Mouse (Mus musculus) forebrain, embryonic 11.5 days (tissue): ENCODE results near the gene Tmem214. TPM values are rescaled to one million over a fixed set of nuclear protein-coding genes. Genes with fewer than 3 reads are reported as not detected.

Experiments used
- ATAC-seq: fragments of 200-750 bp; cut with Nextera tagmentation; replicated peaks from 2 replicates; pipeline ENCODE4 v1.8.0; 2017; ENCODE audit warnings: moderate TSS enrichment; ENCODE audit not compliant: low FRiP score
- DNase-seq: peaks from one replicate; pipeline ENCODE4 v3.0.0-alpha.2; 2017; ENCODE audit warnings: low spot score
- H3K27ac ChIP-seq: fragments of 300-500 bp; sonication (generic); 2 replicates; pipeline ENCODE4 v1.5.1; 2014; ENCODE audit warnings: low read depth, low read length
- H3K27me3 ChIP-seq: fragments of 300-500 bp; sonication (generic); 2 replicates; pipeline ENCODE4 v1.6.1; 2014; ENCODE audit warnings: mild to moderate bottlenecking, low read length, mixed read lengths; ENCODE audit not compliant: control insufficient read depth, insufficient read depth
- H3K36me3 ChIP-seq: fragments of 300-500 bp; sonication (generic); 2 replicates; pipeline ENCODE4 v1.6.1; 2014; ENCODE audit warnings: mild to moderate bottlenecking, low read length, moderate library complexity, mixed read lengths; ENCODE audit not compliant: control insufficient read depth, insufficient read depth
- H3K4me1 ChIP-seq: fragments of 300-500 bp; sonication (generic); replicated peaks from 2 replicates; pipeline ENCODE4 v1.6.1; 2014; ENCODE audit warnings: low read length, mixed read lengths; ENCODE audit not compliant: control insufficient read depth, insufficient read depth
- H3K4me2 ChIP-seq: fragments of 300-500 bp; sonication (generic); 2 replicates; pipeline ENCODE4 v1.6.1; 2014; ENCODE audit warnings: low read depth, mild to moderate bottlenecking, low read length, moderate library complexity, mixed read lengths; ENCODE audit not compliant: severe bottlenecking
- H3K4me3 ChIP-seq: fragments of 300-500 bp; sonication (generic); 2 replicates; pipeline ENCODE4 v1.5.1; 2014; ENCODE audit warnings: low read depth, low read length
- H3K9ac ChIP-seq: fragments of 300-500 bp; sonication (generic); 2 replicates; pipeline ENCODE4 v1.6.1; 2014; ENCODE audit warnings: low read length
- H3K9me3 ChIP-seq: fragments of 300-500 bp; sonication (generic); 2 replicates; pipeline ENCODE4 v1.6.1; 2016; ENCODE audit warnings: low read length, mixed read lengths; ENCODE audit not compliant: control insufficient read depth
- WGBS: fragments of 180-500 bp; shearing (Covaris S2); extraction: QIAGEN DNeasy Blood & Tissue Kit; methylation state at CpG from one replicate; pipeline ENCODE4 v1.1.7; 2014; 5-methylcytosine and 5-hydroxymethylcytosine counted together
- polyA plus RNA-seq: library from polyadenylated mRNA; unstranded; fragments of >200 nt; fragmentation: Nextera tagmentation; extraction: Ambion mirVana; gene quantifications from 2 replicates; pipeline ENCODE4 v1.2.1, GENCODE M21; 2014

Tmem214 gene
- polyA plus RNA-seq, 1 experiment from 2014 or later = 49.8 TPM

- Histone ChIP-seq H3K9ac (no peak overlapping the region), H3K27ac (no peak overlapping the region), H3K36me3 (peaks cover 4% of the 10 kb centered on the region), H3K27me3 (no peaks in the 10 kb centered on the region), H3K4me1 (peaks cover 3% of the 10 kb centered on the region; the same call in 1 of the 2 replicates), H3K9me3 (no peaks in the 10 kb centered on the region), H3K4me2 (no peak overlapping the region), H3K4me3 (no peak overlapping the region)
- no peak for DNase-seq
- WGBS = 96% methylated on average over 5 of the region's 5 CpGs
- ATAC-seq = no peak
These were observed 34.0 kb downstream of the Tmem214 start for GRCm38 (mm10) chr5:30901860-30902259.

GRCm38 (mm10) chr5:30907413-30908059, 39.7 kb downstream of the Tmem214 start, which contains the start of gene Ost4:
TSS of gene Ost4 (minus strand) at chr5:30907788.
- Histone ChIP-seq H3K27ac (peak within 1 kb of the TSS; percentile 55), H3K9ac (peak within 1 kb of the TSS; percentile 64), H3K36me3 (peaks cover 4% of the 10 kb centered on the region), H3K4me2 (peak within 1 kb of the TSS; percentile 89), H3K27me3 (0 out of 2 replicates have a peak, but pooled peaks cover 2% of the 10 kb centered on the region), H3K9me3 (no peaks in the 10 kb centered on the region), H3K4me3 (peak within 1 kb of the TSS; percentile 70), H3K4me1 (peaks cover 5% of the 10 kb centered on the region; the same call in 1 of the 2 replicates)
- ATAC-seq (peak; percentile 97), DNase-seq (peak; percentile 96)
- WGBS = under 1% methylated on average over 58 of the region's 58 CpGs

- Histone ChIP-seq H3K4me2 (peak overlapping the region; percentile 89), H3K4me3 (peak overlapping the region; percentile 70; the same call in 1 of the 2 replicates), H3K9me3 (no peaks in the 10 kb centered on the region), H3K27ac (no peak overlapping the region; the same call in 1 of the 2 replicates), H3K36me3 (peaks cover 4% of the 10 kb centered on the region), H3K27me3 (0 out of 2 replicates have a peak, but pooled peaks cover 2% of the 10 kb centered on the region), H3K4me1 (peaks cover 8% of the 10 kb centered on the region; the same call in 1 of the 2 replicates), H3K9ac (peak overlapping the region; percentile 64)
- 53% methylated on average over 13 of the region's 13 CpGs for WGBS
- DNase-seq (peak; percentile 56), ATAC-seq (no peak)
These were observed 40.9 kb downstream of the Tmem214 start for GRCm38 (mm10) chr5:30908426-30909299.

GRCm38 (mm10) chr5:30909300-30909659, 41.5 kb downstream of the Tmem214 start:
- H3K4me3 ChIP-seq = no peak overlapping the region
- H3K4me1 ChIP-seq = peaks cover 11% of the 10 kb centered on the region; the same call in 1 of the 2 replicates
- peaks cover 4% of the 10 kb centered on the region; the same call in 1 of the 2 replicates for H3K36me3 ChIP-seq
- no peaks in the 10 kb centered on the region for H3K9me3 ChIP-seq
- no peak overlapping the region for H3K4me2 ChIP-seq
- H3K27me3 ChIP-seq = 0 out of 2 replicates have a peak, but pooled peaks cover 2% of the 10 kb centered on the region
- ATAC-seq (no peak), DNase-seq (no peak)
- 63% methylated on average over 7 of the region's 7 CpGs for WGBS
- H3K27ac ChIP-seq = no peak overlapping the region
- H3K9ac ChIP-seq = no peak overlapping the region

- Histone ChIP-seq H3K9me3 (no peaks in the 10 kb centered on the region), H3K4me3 (no peak overlapping the region), H3K27ac (no peak overlapping the region), H3K36me3 (peaks cover 2% of the 10 kb centered on the region; the same call in 1 of the 2 replicates), H3K27me3 (0 out of 2 replicates have a peak, but pooled peaks cover 2% of the 10 kb centered on the region), H3K9ac (no peak overlapping the region), H3K4me2 (no peak overlapping the region), H3K4me1 (peaks cover 11% of the 10 kb centered on the region; the same call in 1 of the 2 replicates)
- ATAC-seq (no peak), DNase-seq (no peak)
- WGBS = 87% methylated on average over 7 of the region's 7 CpGs
These were observed 42.1 kb downstream of the Tmem214 start for GRCm38 (mm10) chr5:30909863-30910262.

GRCm38 (mm10) chr5:30910481-30910880, 42.7 kb downstream of the Tmem214 start:
- 0 out of 2 replicates have a peak, but pooled peaks cover 2% of the 10 kb centered on the region for H3K27me3 ChIP-seq
- H3K4me1 ChIP-seq = peaks cover 12% of the 10 kb centered on the region; the same call in 1 of the 2 replicates
- no peak overlapping the region for H3K9ac ChIP-seq
- no peaks in the 10 kb centered on the region for H3K36me3 ChIP-seq
- no peak overlapping the region for H3K27ac ChIP-seq
- H3K9me3 ChIP-seq = no peaks in the 10 kb centered on the region
- H3K4me3 ChIP-seq = no peak overlapping the region
- H3K4me2 ChIP-seq = no peak overlapping the region
- ATAC-seq (no peak), DNase-seq (no peak)

- Histone ChIP-seq H3K27me3 (0 out of 2 replicates have a peak, but pooled peaks cover 2% of the 10 kb centered on the region), H3K9me3 (no peaks in the 10 kb centered on the region), H3K4me3 (no peak overlapping the region), H3K27ac (0 out of 2 replicates have a peak overlapping the region, but pooled peaks have one; percentile 42), H3K4me2 (no peak overlapping the region), H3K36me3 (no peaks in the 10 kb centered on the region), H3K9ac (no peak overlapping the region), H3K4me1 (peaks cover 13% of the 10 kb centered on the region; the same call in 1 of the 2 replicates)
- ATAC-seq (no peak), DNase-seq (no peak)
- WGBS = 68% methylated on average over 5 of the region's 5 CpGs
These were observed 44.3 kb downstream of the Tmem214 start for GRCm38 (mm10) chr5:30912156-30912555.

GRCm38 (mm10) chr5:30913060-30913841, 45.4 kb downstream of the Tmem214 start, which contains the start of gene Emilin1:
TSS of gene Emilin1 (plus strand) at chr5:30913402.
- peak; percentile 77 for DNase-seq
- H3K9me3 ChIP-seq = no peaks in the 10 kb centered on the region
- H3K27me3 ChIP-seq = 0 out of 2 replicates have a peak, but pooled peaks cover 2% of the 10 kb centered on the region
- H3K4me2 ChIP-seq = peak within 1 kb of the TSS; percentile 26; the same call in 1 of the 2 replicates
- peak within 1 kb of the TSS; percentile 14 for H3K4me3 ChIP-seq
- WGBS = 37% methylated on average over 11 of the region's 13 CpGs
- H3K27ac ChIP-seq = peak within 1 kb of the TSS; percentile 42
- H3K4me1 ChIP-seq = peaks cover 13% of the 10 kb centered on the region; the same call in 1 of the 2 replicates
- ATAC-seq = no peak
- H3K36me3 ChIP-seq = no peaks in the 10 kb centered on the region
- peak within 1 kb of the TSS; percentile 21 for H3K9ac ChIP-seq
